Mouse (Mus musculus): ENCODE measurements around the gene 4930402F06Rik. TPM values are rescaled to one million over a fixed set of nuclear protein-coding genes. Genes with fewer than 3 reads are reported as not detected.

4930402F06Rik gene
- polyA plus RNA-seq, 1 experiment = not detected

- no peak overlapping the region for H3K27ac ChIP-seq (ENCODE audit: insufficient read depth, low read length)
- 0 out of 2 replicates have a peak, but pooled peaks cover 2% of the 10 kb centered on the region for H3K36me3 ChIP-seq (ENCODE audit: control insufficient read depth, insufficient read depth, low read length, poor library complexity, severe bottlenecking)
- H3K9ac ChIP-seq (ENCODE audit: low read depth, poor library complexity, severe bottlenecking) = no peak overlapping the region
- TF ChIP-seq CTCF (IDR thresholded peaks at IDR 0.05; ENCODE audit: low read depth, low read length) (no peak), POLR2A (IDR thresholded peaks at IDR 0.05; ENCODE audit: insufficient read depth, low read length) (no peak), EP300 (IDR thresholded peaks at IDR 0.05; ENCODE audit: insufficient read depth, low read depth, low read length) (no peak)
- H3K9me3 ChIP-seq (replicated peaks; ENCODE audit: control insufficient read depth, insufficient read depth, low read length, poor library complexity, severe bottlenecking) = no peaks in the 10 kb centered on the region
- no peaks in the 10 kb centered on the region for H3K4me1 ChIP-seq (ENCODE audit: control insufficient read depth, insufficient read depth, low read length)
- H3K4me3 ChIP-seq (ENCODE audit: low read depth, low read length) = no peak overlapping the region
- H3K27me3 ChIP-seq (ENCODE audit: control insufficient read depth, insufficient read depth, low read length, poor library complexity, severe bottlenecking) = no peaks in the 10 kb centered on the region
Observed at GRCm38 (mm10) chr2:35412810-35413209, 15.8 kb upstream of the 4930402F06Rik start.

- Histone ChIP-seq H3K27ac (ENCODE audit: insufficient read depth, low read length) (no peak overlapping the region), H3K4me3 (ENCODE audit: low read depth, low read length) (no peak overlapping the region), H3K4me1 (ENCODE audit: control insufficient read depth, insufficient read depth, low read length) (no peaks in the 10 kb centered on the region), H3K27me3 (ENCODE audit: control insufficient read depth, insufficient read depth, low read length, poor library complexity, severe bottlenecking) (no peaks in the 10 kb centered on the region), H3K36me3 (ENCODE audit: control insufficient read depth, insufficient read depth, low read length, poor library complexity, severe bottlenecking) (0 out of 2 replicates have a peak, but pooled peaks cover 2% of the 10 kb centered on the region), H3K9me3 (replicated peaks; ENCODE audit: control insufficient read depth, insufficient read depth, low read length, poor library complexity, severe bottlenecking) (no peaks in the 10 kb centered on the region), H3K9ac (ENCODE audit: low read depth, poor library complexity, severe bottlenecking) (no peak overlapping the region)
- TF ChIP-seq CTCF (IDR thresholded peaks at IDR 0.05; ENCODE audit: low read depth, low read length) = no peak
- TF ChIP-seq POLR2A (IDR thresholded peaks at IDR 0.05; ENCODE audit: insufficient read depth, low read length) = no peak
- TF ChIP-seq EP300 (IDR thresholded peaks at IDR 0.05; ENCODE audit: insufficient read depth, low read depth, low read length) = no peak
Observed at GRCm38 (mm10) chr2:35412246-35412645, 15.3 kb upstream of the 4930402F06Rik start.

- Histone ChIP-seq H3K9ac (ENCODE audit: low read depth, poor library complexity, severe bottlenecking) (no peak overlapping the region), H3K4me1 (ENCODE audit: control insufficient read depth, insufficient read depth, low read length) (no peaks in the 10 kb centered on the region), H3K4me3 (ENCODE audit: low read depth, low read length) (no peak overlapping the region), H3K36me3 (ENCODE audit: control insufficient read depth, insufficient read depth, low read length, poor library complexity, severe bottlenecking) (0 out of 2 replicates have a peak, but pooled peaks cover 2% of the 10 kb centered on the region), H3K9me3 (replicated peaks; ENCODE audit: control insufficient read depth, insufficient read depth, low read length, poor library complexity, severe bottlenecking) (no peaks in the 10 kb centered on the region), H3K27me3 (ENCODE audit: control insufficient read depth, insufficient read depth, low read length, poor library complexity, severe bottlenecking) (no peaks in the 10 kb centered on the region), H3K27ac (ENCODE audit: insufficient read depth, low read length) (no peak overlapping the region)
- TF ChIP-seq POLR2A (IDR thresholded peaks at IDR 0.05; ENCODE audit: insufficient read depth, low read length) (no peak), EP300 (IDR thresholded peaks at IDR 0.05; ENCODE audit: insufficient read depth, low read depth, low read length) (no peak), CTCF (IDR thresholded peaks at IDR 0.05; ENCODE audit: low read depth, low read length) (no peak)
Observed at GRCm38 (mm10) chr2:35411640-35412190, 14.7 kb upstream of the 4930402F06Rik start.

GRCm38 (mm10) chr2:35409466-35409865, 12.5 kb upstream of the 4930402F06Rik start:
- Histone ChIP-seq H3K9ac (ENCODE audit: low read depth, poor library complexity, severe bottlenecking) (no peak overlapping the region), H3K36me3 (ENCODE audit: control insufficient read depth, insufficient read depth, low read length, poor library complexity, severe bottlenecking) (0 out of 2 replicates have a peak, but pooled peaks cover 2% of the 10 kb centered on the region), H3K4me1 (ENCODE audit: control insufficient read depth, insufficient read depth, low read length) (no peaks in the 10 kb centered on the region), H3K9me3 (replicated peaks; ENCODE audit: control insufficient read depth, insufficient read depth, low read length, poor library complexity, severe bottlenecking) (no peaks in the 10 kb centered on the region), H3K27me3 (ENCODE audit: control insufficient read depth, insufficient read depth, low read length, poor library complexity, severe bottlenecking) (no peaks in the 10 kb centered on the region), H3K27ac (ENCODE audit: insufficient read depth, low read length) (no peak overlapping the region), H3K4me3 (ENCODE audit: low read depth, low read length) (no peak overlapping the region)
- TF ChIP-seq EP300 (IDR thresholded peaks at IDR 0.05; ENCODE audit: insufficient read depth, low read depth, low read length) = no peak
- no peak for TF ChIP-seq CTCF (IDR thresholded peaks at IDR 0.05; ENCODE audit: low read depth, low read length)
- no peak for TF ChIP-seq POLR2A (IDR thresholded peaks at IDR 0.05; ENCODE audit: insufficient read depth, low read length)

- no peaks in the 10 kb centered on the region for H3K9me3 ChIP-seq (replicated peaks; ENCODE audit: control insufficient read depth, insufficient read depth, low read length, poor library complexity, severe bottlenecking)
- H3K36me3 ChIP-seq (ENCODE audit: control insufficient read depth, insufficient read depth, low read length, poor library complexity, severe bottlenecking) = 0 out of 2 replicates have a peak, but pooled peaks cover 2% of the 10 kb centered on the region
- no peak overlapping the region for H3K9ac ChIP-seq (ENCODE audit: low read depth, poor library complexity, severe bottlenecking)
- H3K4me3 ChIP-seq (ENCODE audit: low read depth, low read length) = no peak overlapping the region
- H3K27ac ChIP-seq (ENCODE audit: insufficient read depth, low read length) = no peak overlapping the region
- H3K27me3 ChIP-seq (ENCODE audit: control insufficient read depth, insufficient read depth, low read length, poor library complexity, severe bottlenecking) = no peaks in the 10 kb centered on the region
- TF ChIP-seq POLR2A (IDR thresholded peaks at IDR 0.05; ENCODE audit: insufficient read depth, low read length) (no peak), EP300 (IDR thresholded peaks at IDR 0.05; ENCODE audit: insufficient read depth, low read depth, low read length) (no peak), CTCF (IDR thresholded peaks at IDR 0.05; ENCODE audit: low read depth, low read length) (no peak)
- no peaks in the 10 kb centered on the region for H3K4me1 ChIP-seq (ENCODE audit: control insufficient read depth, insufficient read depth, low read length)
Observed at GRCm38 (mm10) chr2:35408409-35409110, 11.6 kb upstream of the 4930402F06Rik start.

- H3K36me3 ChIP-seq (ENCODE audit: control insufficient read depth, insufficient read depth, low read length, poor library complexity, severe bottlenecking) = 0 out of 2 replicates have a peak, but pooled peaks cover 2% of the 10 kb centered on the region
- H3K4me3 ChIP-seq (ENCODE audit: low read depth, low read length) = no peak overlapping the region
- TF ChIP-seq POLR2A (IDR thresholded peaks at IDR 0.05; ENCODE audit: insufficient read depth, low read length) (no peak), EP300 (IDR thresholded peaks at IDR 0.05; ENCODE audit: insufficient read depth, low read depth, low read length) (no peak), CTCF (IDR thresholded peaks at IDR 0.05; ENCODE audit: low read depth, low read length) (no peak)
- no peaks in the 10 kb centered on the region for H3K27me3 ChIP-seq (ENCODE audit: control insufficient read depth, insufficient read depth, low read length, poor library complexity, severe bottlenecking)
- H3K9ac ChIP-seq (ENCODE audit: low read depth, poor library complexity, severe bottlenecking) = no peak overlapping the region
- H3K27ac ChIP-seq (ENCODE audit: insufficient read depth, low read length) = no peak overlapping the region
- no peaks in the 10 kb centered on the region for H3K9me3 ChIP-seq (replicated peaks; ENCODE audit: control insufficient read depth, insufficient read depth, low read length, poor library complexity, severe bottlenecking)
- no peaks in the 10 kb centered on the region for H3K4me1 ChIP-seq (ENCODE audit: control insufficient read depth, insufficient read depth, low read length)
Observed at GRCm38 (mm10) chr2:35407878-35408277, 10.9 kb upstream of the 4930402F06Rik start.

All from ES-Bruce4 (cell line).